Mouse (Mus musculus) embryo, embryonic 11 days (tissue): ENCODE data around the gene Swap70.
"Not testable (repeated sequence)": the region's sequence is repeated elsewhere in the genome, so short reads cannot be mapped to it uniquely, and the experiment has no call there.

Experiments
- DNase-seq: peaks from one replicate; pipeline ENCODE4 v3.0.0-alpha.2; 2015

The Swap70 gene

GRCm38 (mm10) chr7:110221586-110222481 is at the start of gene Swap70:
Swap70 (plus strand) TSS chr7:110221711.
- DNase-seq: peak; percentile 96

DNA sequence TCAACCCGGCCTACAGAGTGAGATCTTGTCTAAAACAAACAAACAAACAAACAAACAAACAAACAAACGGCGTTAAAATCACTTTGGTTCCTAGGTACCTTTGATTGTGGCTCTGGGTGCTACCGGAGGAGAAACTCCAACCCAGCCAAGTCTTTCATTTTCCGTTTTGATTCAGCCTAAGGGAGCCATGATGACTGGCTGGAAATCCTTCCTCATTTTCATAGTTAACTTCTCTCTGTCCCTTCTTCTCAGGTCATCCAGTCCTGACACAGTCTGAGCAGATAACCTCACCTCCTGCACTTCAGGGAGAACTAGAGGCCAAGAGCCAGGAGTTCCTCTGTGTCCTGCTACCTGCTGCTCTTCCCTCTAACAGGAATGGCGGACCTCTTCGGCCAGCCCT is 42.3 kb upstream of the Swap70 start:
- no peak for DNase-seq

- DNase-seq: no peak
Measured at GRCm38 (mm10) chr7:110180613-110181012, 40.9 kb upstream of the Swap70 start.

GRCm38 (mm10) chr7:110181446-110181845 is 40.1 kb upstream of the Swap70 start:
- no peak for DNase-seq

DNA sequence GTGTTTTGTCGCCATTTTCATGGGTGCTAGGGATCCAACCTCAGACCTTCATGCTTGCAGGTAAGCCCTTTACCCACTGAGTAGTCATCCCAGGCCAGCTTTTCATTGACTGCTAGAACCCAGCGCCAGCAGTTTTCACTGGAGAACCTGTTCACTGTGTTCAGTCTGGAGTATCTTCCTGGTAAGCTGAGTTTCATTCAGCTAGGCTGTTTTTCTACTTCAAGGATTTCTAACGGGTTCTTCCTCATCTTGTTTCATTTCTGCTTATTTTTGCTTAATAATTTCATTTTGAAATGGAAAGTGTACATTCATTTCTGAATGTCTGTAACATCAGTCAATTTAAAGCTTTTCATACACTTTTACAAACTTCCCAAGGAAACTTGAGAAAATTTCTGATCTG is 36.9 kb upstream of the Swap70 start:
- no peak for DNase-seq

DNA sequence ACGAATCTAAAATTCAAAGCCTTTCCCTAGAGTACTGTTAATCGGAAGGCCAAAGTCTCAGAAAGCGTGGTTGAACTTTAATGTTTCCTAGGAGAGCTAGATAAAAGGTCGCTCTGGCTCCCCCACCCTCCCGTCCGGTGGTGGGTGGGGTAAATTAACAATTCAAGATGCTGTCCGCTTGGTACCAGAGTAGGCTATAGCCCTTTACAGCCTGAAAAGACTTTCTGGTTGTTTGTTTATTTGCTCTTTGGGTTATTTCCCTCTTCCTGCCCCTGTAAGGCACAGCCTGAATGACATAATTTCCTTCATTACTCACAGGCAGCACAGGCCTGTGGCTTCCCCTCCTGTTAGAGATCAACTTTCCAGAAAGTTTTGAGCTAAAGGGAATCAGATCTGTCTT is 31.6 kb upstream of the Swap70 start:
- peak; percentile 9 for DNase-seq

DNA sequence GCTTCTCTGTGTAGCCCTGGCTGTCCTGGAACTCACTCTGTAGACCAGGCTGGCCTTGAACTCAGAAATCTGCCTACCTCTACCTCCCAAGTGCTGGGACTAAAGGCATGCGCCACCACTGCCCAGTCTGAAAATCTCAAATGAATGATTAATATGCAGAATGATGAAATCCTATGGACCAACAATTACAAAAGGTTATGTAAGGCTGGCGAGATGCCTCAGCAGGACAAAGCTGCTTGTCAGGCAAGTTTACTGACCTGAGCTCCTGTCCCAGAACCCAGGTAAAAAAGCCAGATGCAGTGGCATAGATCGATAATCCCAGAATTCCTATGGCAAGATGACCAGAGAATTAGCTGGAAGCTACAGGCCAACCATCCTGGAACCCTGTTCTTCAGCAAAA is 28.3 kb upstream of the Swap70 start:
- DNase-seq: no peak

GRCm38 (mm10) chr7:110197176-110197575 is 24.3 kb upstream of the Swap70 start:
- DNase-seq: no peak

- no peak for DNase-seq
Measured at GRCm38 (mm10) chr7:110201933-110202332, 19.6 kb upstream of the Swap70 start.

GRCm38 (mm10) chr7:110204208-110204607 is 17.3 kb upstream of the Swap70 start:
- DNase-seq: no peak

DNA sequence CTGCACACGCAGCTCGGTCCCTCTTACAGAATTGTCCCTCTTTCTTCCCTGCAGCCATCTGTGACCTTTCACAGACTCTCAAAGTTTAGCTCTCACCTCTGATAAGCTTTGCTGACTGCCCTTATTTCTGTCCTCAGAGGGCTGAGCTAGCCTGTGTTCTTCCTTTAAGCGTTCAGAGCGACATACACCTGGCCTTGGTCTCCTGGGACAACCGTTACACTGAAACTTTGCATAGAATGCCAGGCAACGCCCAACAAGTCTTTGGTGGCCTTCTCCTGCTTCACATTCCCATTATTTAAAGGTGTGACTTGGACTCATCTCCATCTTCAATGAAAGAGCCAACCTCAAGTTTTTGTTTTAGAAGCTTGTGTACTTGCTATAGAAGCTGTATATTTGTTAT is 13.2 kb upstream of the Swap70 start:
- DNase-seq: no peak

DNA sequence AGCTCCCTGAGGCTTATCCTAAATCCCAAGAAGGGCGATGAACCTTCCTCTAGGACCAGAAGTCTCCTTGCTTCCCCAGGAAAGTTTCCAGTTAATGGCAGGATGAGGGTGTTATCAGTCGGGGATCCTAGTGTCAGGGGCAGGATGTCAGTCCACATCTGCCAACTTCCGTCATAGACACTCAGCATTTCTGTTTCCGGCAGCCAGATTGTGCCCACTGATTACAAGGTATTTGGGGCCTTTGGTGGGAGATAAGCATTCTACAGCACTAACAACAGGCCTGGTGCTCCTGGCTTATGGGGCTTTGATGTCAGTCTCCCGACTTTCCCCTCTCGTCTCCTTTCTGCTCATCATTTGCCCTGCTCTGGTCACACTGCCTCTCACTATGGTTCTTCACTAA is 12.1 kb upstream of the Swap70 start:
- DNase-seq: no peak

DNA sequence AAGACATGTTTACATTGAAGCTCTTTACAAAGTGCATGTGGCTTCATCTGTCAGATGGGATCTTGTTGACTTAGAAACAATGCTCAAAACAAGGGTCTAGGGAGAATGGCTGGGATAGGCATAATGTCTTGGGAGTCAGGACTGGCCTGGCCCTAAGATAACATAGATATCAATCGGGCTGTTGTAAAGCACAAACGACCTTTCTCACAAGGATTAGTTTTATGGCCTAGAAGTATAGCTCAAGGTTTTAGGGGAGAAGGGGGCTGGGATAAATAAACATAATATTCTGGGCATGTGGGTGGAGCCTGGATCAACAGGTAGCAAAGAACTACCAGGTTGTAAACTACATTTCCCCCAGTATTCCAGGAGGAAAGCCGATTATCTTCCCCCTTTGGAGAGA is 10.5 kb upstream of the Swap70 start:
- DNase-seq: no peak

- no peak for DNase-seq
Measured at GRCm38 (mm10) chr7:110214882-110215281, 6.6 kb upstream of the Swap70 start.

GRCm38 (mm10) chr7:110221051-110221585 is 393 bp upstream of the Swap70 start:
- peak; percentile 49 for DNase-seq

DNA sequence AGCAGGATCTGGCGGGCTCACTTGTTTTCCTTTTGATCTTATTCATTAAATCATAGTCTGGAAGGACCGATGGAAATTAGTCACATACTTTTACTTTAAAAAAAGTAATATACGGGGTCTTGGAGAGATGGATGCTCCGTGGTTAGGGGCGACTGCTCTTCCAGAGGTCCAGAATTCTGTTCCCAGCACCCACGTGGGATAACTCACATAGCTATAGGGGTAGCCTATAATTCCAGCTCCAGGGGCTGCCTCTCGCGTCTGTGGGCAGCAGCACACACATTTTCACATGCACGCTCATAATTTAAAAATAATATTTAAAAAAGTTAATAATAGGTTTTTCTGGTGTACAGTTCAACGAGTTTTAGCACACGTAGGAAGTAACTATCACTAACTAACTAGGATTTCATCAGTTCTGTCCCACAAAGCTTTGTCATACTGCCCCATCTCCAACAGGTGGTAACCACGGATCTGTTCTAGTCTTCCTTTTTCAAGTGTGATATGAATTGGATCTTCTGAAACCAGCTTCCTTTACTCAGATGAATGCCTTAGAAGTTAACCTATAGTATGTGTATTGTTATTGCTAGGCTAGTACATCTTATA is 1.2 kb downstream of the Swap70 start:
- DNase-seq: peak; percentile 46

DNA sequence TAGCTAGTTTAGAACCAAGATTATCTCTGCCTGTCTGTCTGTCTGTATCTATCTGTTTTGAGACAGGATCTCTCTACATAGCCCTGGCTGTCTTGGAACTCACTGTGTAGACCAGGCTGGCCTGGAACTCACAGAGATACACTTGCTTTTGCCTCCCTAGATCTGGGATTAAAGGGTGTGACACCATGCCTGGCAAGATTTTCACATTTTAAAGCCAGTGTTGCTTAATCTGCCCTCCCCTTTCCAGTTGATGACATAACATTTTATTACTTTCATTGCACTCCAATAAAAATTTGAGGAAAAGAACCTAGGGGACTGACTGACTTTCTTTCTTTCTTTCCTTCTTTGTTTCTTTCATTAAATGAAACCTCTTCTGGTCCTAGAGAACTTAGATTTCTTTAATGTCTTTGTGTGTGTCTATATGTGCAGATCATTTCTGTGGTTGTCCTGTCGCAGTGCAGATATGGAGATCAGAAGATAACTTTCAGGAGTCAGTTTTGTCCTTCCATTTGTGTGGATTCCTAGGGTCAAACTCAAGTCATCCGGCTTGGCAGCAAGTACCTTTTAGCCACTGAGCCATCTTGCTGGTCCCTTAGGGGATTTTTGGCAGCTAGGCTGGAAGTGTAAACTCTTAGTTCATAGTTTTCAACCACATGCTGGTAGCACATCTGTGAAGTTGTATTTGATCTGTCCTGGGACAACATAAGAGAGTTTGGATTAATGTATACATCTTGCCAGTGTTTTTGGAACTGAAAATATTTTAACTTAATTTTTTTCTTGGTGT is 2.4 kb downstream of the Swap70 start:
- no peak for DNase-seq

- no peak for DNase-seq
Measured at GRCm38 (mm10) chr7:110226484-110226883, 5.0 kb downstream of the Swap70 start.

DNA sequence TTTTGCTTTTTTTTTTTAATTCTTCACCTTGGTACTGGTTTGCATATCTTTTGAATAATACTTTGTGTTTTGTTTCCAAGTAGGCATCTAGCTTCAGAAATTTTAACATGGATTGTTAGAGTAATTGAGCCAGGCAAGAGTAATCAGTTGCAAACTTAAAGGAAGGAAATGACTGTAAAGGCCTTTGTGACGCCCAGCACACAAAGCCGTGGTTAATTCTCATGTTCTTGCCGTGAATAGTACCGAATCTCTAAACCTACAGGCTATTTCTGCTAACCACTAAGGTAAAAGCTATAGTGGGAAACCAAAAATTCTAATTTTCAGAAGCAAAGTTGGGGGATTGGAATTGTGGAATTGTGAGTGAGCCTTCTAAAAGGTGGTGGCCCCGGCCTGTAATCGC is 8.5 kb downstream of the Swap70 start:
- DNase-seq: no peak

- not testable (repeated sequence) for DNase-seq
Measured at GRCm38 (mm10) chr7:110231127-110231526, 9.6 kb downstream of the Swap70 start.

DNA sequence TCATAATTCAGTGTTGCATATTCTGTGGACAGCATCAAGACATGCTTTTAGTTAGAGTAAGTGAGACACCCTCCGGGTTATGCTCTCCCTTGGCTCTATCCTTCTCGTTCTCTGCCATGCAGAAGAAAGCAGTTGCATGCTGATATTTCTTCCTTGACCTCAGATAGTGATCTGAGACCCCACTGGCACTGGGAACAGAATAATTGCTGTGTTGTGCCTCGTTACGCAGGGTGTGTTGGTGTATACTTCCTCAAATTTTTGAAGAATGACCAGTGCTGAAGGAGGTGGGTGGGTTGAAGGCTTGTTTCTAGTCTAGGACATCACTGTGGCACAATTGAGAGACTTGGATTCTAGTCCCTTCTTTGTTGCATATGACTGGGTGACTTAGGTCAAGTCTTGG is 14.6 kb downstream of the Swap70 start:
- no peak for DNase-seq

DNA sequence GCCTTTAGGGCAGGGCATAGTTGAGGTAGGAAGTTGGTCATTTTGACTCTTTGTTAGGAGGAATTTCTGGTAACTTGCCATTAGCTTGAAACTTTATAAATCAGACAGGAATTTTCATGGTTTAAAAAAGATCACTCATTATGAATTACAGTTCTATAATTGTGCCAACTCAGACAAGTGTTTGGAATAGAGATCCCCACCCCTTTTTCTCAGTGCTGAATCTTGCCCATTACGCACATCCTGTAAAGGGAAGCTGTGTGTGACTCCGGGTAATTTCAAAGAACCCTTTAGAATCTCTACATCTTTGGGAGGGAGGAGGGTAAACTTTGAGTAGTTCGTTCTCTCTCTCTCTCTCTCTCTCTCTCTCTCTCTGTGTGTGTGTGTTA is 15.9 kb downstream of the Swap70 start:
- no peak for DNase-seq

DNA sequence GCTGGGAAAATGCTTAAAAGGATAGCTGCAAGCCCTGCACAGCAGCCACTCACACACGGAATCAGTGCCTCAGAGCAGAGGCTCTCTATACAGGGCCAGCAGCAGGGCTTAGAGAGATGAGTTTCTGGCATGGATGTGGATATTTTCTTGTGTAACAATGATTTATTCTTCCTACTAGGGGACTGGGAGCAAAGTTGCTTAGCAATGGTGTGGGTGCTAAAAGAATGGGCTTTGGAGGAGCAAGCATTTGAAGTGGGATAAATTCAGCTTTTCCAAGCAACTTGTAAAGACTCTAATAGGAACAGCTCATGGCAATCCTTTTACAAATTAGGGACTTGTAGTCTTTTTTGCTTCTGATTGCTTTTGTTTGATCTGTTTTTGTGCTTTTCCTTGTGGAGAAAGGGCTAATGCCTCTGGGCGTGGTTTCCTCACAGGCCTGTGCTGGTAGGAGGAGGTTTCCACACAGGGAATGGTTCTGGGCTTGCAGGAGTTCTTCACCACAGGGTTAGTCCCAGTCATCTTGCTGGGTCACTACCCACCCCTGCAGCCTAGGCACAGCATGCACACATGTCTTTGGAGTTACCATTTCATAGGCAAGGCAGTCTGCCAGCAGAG is 16.4 kb downstream of the Swap70 start:
- no peak for DNase-seq
